Mouse (Mus musculus): Measurements from ENCODE around the gene Homer3. TPM values are rescaled to one million over a fixed set of nuclear protein-coding genes. Genes with fewer than 3 reads are reported as not detected.

Homer3 gene
- polyA plus RNA-seq (2014; fragmentation: Nextera tagmentation; extraction: Ambion mirVana) = 77.7 and 80.4 TPM in 2 replicates

DNA sequence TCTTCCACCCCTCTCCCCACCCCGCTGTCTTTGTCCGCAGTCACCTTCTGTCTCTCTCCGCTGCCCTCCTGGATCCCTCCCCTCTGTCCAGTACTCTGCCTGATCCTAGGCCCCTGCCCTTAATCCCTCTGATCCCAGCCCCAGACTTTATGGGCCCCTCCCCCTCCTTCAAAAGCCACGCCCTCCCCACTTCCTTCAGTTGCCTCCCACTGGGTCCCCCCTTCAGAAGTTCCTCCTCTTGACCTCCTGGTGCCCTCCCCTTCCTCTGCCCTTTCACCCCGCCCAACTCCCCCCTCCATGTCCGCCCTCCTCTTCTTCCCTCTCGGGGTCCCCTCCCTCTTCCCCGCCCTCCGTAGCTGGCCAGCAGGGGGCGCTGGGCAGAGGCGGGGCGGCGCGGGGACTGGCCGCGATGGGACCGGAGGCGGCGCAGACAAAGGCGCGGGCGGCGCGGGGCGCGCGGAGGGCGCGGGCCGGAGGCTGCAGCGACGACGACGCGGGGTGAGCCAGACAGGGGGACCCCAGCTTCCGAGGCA, at the start of gene Homer3:
Homer3 (plus strand) TSS at position 225 of the 533 bp plus-strand sequence.
- H3K4me1 ChIP-seq (ENCODE audit: control insufficient read depth, insufficient read depth, low read length) = 0 out of 2 replicates have a peak, but pooled peaks cover 4% of the 10 kb centered on the region
- DNase-seq (ENCODE audit: low spot score) (peak; percentile 93), ATAC-seq (ENCODE audit: insufficient read depth, low FRiP score, low TSS enrichment) (peak; percentile 86)
- H3K4me2 ChIP-seq (ENCODE audit: low read depth) = peak within 1 kb of the TSS; percentile 75
- H3K4me3 ChIP-seq (ENCODE audit: low read depth, low read length) = peak within 1 kb of the TSS; percentile 93
- 1% methylated on average over 32 of the region's 36 CpGs for WGBS
- H3K36me3 ChIP-seq (ENCODE audit: control insufficient read depth, insufficient read depth, low read length) = peaks cover 27% of the 10 kb centered on the region
- H3K27ac ChIP-seq (ENCODE audit: low read depth, low read length) = peak within 1 kb of the TSS; percentile 70
- peak within 1 kb of the TSS; percentile 98 for H3K9ac ChIP-seq (ENCODE audit: low read length)
- H3K9me3 ChIP-seq (ENCODE audit: control insufficient read depth, low read length) = no peaks in the 10 kb centered on the region; the same call in 1 of the 2 replicates
- no peaks in the 10 kb centered on the region for H3K27me3 ChIP-seq (ENCODE audit: control insufficient read depth, insufficient read depth, low read length)

DNA sequence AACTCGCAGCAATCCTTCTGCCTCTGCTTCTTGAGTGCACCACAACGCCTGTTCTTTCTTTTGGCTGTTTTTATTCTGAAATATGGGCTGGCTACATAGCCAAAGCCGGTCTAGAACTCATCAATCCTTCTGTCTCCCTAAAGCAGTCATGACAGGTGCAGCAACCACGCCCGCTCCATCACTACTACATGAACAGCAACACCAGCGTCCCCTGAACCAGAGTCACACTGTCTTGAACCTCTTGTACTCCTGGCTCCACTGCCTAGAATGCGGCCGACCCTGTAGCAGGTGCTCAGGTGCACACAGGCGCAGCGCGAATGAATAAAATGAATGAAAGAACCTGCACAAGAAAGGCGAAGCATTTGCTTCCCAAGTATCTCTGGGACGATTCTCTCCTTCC, 49.0 kb upstream of the Homer3 start:
- H3K4me1 ChIP-seq (ENCODE audit: control insufficient read depth, insufficient read depth, low read length) = peaks cover 7% of the 10 kb centered on the region; the same call in 1 of the 2 replicates
- H3K27ac ChIP-seq (ENCODE audit: low read depth, low read length) = no peak overlapping the region
- 7% methylated on average over 13 of the region's 13 CpGs for WGBS
- H3K4me2 ChIP-seq (ENCODE audit: low read depth) = peak overlapping the region; percentile 78
- DNase-seq (ENCODE audit: low spot score) (no peak), ATAC-seq (ENCODE audit: insufficient read depth, low FRiP score, low TSS enrichment) (peak; percentile 13; the same call in 1 of the 2 replicates)
- peak overlapping the region; percentile 78 for H3K9ac ChIP-seq (ENCODE audit: low read length)
- H3K4me3 ChIP-seq (ENCODE audit: low read depth, low read length) = peak overlapping the region; percentile 73
- H3K27me3 ChIP-seq (ENCODE audit: control insufficient read depth, insufficient read depth, low read length) = no peaks in the 10 kb centered on the region
- H3K9me3 ChIP-seq (ENCODE audit: control insufficient read depth, low read length) = no peaks in the 10 kb centered on the region
- peaks cover 4% of the 10 kb centered on the region for H3K36me3 ChIP-seq (ENCODE audit: control insufficient read depth, insufficient read depth, low read length)

DNA sequence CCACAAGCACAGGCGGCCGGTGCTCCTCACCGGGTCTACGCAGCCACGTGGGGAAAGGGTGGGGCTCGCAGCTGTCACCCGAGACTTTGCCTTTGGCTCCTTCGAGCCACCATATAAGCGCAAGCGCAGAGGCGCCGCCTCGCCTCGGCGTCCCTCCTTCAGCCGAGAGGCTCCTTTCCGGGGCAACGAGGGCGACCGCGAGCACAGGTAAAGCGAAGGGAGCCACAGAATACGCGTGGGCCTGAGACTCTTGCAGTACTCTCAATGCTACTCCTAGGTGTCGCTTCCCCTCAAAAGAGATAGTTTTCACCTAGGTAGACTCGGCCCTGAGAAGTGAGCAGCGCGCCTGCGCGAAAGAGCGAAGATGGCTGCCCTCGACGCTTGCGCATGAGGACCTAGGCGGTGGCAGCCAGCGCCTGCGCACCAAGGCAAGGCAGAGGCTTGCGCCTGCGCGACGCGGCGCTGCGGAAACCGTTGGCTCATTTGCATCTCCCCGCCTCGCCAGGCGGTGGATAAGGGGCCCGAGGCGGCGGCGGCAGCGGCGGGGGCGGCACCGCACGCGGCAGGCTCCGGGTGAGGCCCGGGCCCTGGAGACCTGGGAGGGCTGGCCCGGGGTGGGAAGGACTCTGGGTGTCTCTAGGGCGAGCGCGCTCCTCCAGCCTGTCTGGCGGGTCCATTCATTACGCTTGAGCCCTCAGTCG, 48.4 kb upstream of the Homer3 start, which contains the start of the genes Sugp2 and Armc6:
Sugp2 (plus strand) TSS at position 147 of the 701 bp plus-strand sequence.
Armc6 (minus strand) TSS at position 387 of the 701 bp plus-strand sequence.
- under 1% methylated on average over 66 of the region's 67 CpGs for WGBS
- Histone ChIP-seq H3K27ac (ENCODE audit: low read depth, low read length) (peak within 1 kb of the TSS; percentile 76), H3K27me3 (ENCODE audit: control insufficient read depth, insufficient read depth, low read length) (no peaks in the 10 kb centered on the region), H3K9me3 (ENCODE audit: control insufficient read depth, low read length) (no peaks in the 10 kb centered on the region), H3K4me2 (ENCODE audit: low read depth) (peak within 1 kb of the TSS; percentile 78), H3K36me3 (ENCODE audit: control insufficient read depth, insufficient read depth, low read length) (peaks cover 4% of the 10 kb centered on the region), H3K4me1 (ENCODE audit: control insufficient read depth, insufficient read depth, low read length) (peaks cover 7% of the 10 kb centered on the region; the same call in 1 of the 2 replicates), H3K4me3 (ENCODE audit: low read depth, low read length) (peak within 1 kb of the TSS; percentile 73), H3K9ac (ENCODE audit: low read length) (peak within 1 kb of the TSS; percentile 78)
- ATAC-seq (ENCODE audit: insufficient read depth, low FRiP score, low TSS enrichment) = peak; percentile 92
- peak; percentile 98 for DNase-seq (ENCODE audit: low spot score)

DNA sequence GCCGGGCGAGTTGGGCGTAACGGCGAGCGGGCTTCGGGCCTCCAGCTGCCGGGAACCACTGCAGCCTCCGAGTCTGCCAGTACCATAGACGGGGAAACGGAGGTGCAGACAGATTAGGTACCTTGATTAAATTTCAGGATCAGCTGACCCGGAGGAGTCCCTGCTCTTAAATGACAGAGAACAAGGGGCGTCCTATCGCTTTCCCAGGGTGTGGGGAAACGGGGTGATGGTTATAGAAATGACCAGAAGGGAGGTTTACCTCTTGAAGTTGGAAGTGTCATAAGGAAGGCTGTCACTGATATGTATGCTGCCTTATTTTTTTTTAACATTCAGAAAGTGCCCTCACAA, 47.9 kb upstream of the Homer3 start:
- Histone ChIP-seq H3K4me1 (ENCODE audit: control insufficient read depth, insufficient read depth, low read length) (peaks cover 7% of the 10 kb centered on the region; the same call in 1 of the 2 replicates), H3K4me3 (ENCODE audit: low read depth, low read length) (peak overlapping the region; percentile 73), H3K9me3 (ENCODE audit: control insufficient read depth, low read length) (no peaks in the 10 kb centered on the region), H3K36me3 (ENCODE audit: control insufficient read depth, insufficient read depth, low read length) (peaks cover 2% of the 10 kb centered on the region), H3K4me2 (ENCODE audit: low read depth) (peak overlapping the region; percentile 78), H3K27me3 (ENCODE audit: control insufficient read depth, insufficient read depth, low read length) (no peaks in the 10 kb centered on the region), H3K9ac (ENCODE audit: low read length) (peak overlapping the region; percentile 78), H3K27ac (ENCODE audit: low read depth, low read length) (peak overlapping the region; percentile 76)
- 0% methylated on average over 15 of the region's 15 CpGs for WGBS
- ATAC-seq (ENCODE audit: insufficient read depth, low FRiP score, low TSS enrichment) (no peak; the same call in 1 of the 2 replicates), DNase-seq (ENCODE audit: low spot score) (no peak)

DNA sequence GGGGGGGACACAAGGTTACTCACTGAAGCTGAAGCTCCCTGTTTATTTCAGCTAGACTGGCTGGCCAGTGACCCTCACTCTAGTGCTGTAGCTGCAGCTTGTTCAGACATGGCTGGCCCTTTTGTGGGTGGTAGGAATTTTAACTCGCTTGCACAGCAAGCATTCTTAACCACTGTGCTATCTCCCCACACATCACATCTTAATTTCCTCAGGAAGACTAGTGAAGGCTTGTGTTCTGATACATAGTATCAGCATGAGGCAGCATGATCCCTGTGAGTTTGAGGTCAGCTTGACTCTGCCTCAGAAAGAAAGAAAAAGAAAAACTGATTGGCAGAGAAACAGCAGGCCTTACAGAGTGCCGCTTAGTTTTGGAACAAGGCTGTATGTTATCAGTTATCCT, 44.8 kb upstream of the Homer3 start:
- peaks cover 10% of the 10 kb centered on the region for H3K36me3 ChIP-seq (ENCODE audit: control insufficient read depth, insufficient read depth, low read length)
- no peaks in the 10 kb centered on the region for H3K9me3 ChIP-seq (ENCODE audit: control insufficient read depth, low read length)
- no peak overlapping the region for H3K9ac ChIP-seq (ENCODE audit: low read length)
- no peak for DNase-seq (ENCODE audit: low spot score)
- peaks cover 7% of the 10 kb centered on the region; the same call in 1 of the 2 replicates for H3K4me1 ChIP-seq (ENCODE audit: control insufficient read depth, insufficient read depth, low read length)
- ATAC-seq (ENCODE audit: insufficient read depth, low FRiP score, low TSS enrichment) = no peak
- H3K27ac ChIP-seq (ENCODE audit: low read depth, low read length) = no peak overlapping the region
- no peak overlapping the region for H3K4me3 ChIP-seq (ENCODE audit: low read depth, low read length)
- no peaks in the 10 kb centered on the region for H3K27me3 ChIP-seq (ENCODE audit: control insufficient read depth, insufficient read depth, low read length)
- WGBS = 90% methylated on average over 2 of the region's 2 CpGs
- no peak overlapping the region for H3K4me2 ChIP-seq (ENCODE audit: low read depth)

DNA sequence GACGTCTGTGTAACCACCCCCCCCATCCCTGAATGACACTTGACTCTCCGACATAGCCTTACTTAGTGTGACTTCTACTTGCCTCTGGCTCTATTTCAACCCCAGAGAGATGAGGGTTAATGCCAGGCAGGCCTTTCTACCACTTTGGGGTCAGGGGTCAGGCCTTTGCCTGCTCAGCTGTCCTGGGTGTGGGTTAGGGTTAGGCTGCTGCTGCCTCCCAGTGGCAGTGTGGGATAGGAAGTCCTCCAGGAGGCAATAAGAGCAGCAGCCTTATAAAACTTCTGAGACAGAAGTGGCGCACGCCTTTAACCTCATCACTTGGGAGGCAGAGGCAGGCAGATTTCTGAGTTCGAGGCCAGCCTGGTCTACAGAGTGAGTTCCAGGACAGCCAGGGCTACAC, 42.0 kb upstream of the Homer3 start:
- peaks cover 16% of the 10 kb centered on the region for H3K36me3 ChIP-seq (ENCODE audit: control insufficient read depth, insufficient read depth, low read length)
- no peaks in the 10 kb centered on the region for H3K4me1 ChIP-seq (ENCODE audit: control insufficient read depth, insufficient read depth, low read length)
- no peak overlapping the region for H3K4me3 ChIP-seq (ENCODE audit: low read depth, low read length)
- DNase-seq (ENCODE audit: low spot score) (no peak), ATAC-seq (ENCODE audit: insufficient read depth, low FRiP score, low TSS enrichment) (no peak)
- H3K9me3 ChIP-seq (ENCODE audit: control insufficient read depth, low read length) = no peaks in the 10 kb centered on the region
- no peak overlapping the region for H3K9ac ChIP-seq (ENCODE audit: low read length)
- no peak overlapping the region for H3K4me2 ChIP-seq (ENCODE audit: low read depth)
- WGBS = 89% methylated on average over 5 of the region's 5 CpGs
- no peaks in the 10 kb centered on the region for H3K27me3 ChIP-seq (ENCODE audit: control insufficient read depth, insufficient read depth, low read length)
- no peak overlapping the region for H3K27ac ChIP-seq (ENCODE audit: low read depth, low read length)

DNA sequence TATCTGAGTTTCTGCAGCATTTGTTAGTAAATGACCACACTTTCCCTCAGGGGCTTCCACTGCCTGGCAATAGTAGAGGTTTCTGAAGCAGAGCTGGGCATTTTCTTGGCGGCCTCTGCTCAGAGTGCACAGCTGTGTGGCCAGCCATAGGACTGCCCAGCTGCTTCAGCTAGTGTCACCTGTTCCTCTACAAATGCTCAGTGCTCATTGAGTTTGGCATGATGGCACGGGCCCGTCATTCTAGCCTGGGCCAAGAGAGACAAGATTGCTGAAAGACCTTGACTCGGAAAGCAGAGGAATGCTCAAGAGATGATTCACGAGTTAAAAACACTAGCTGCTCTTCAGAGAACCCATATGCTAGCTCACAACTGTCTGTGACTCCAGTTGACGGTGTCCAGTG, 36.0 kb upstream of the Homer3 start:
- Histone ChIP-seq H3K4me2 (ENCODE audit: low read depth) (no peak overlapping the region), H3K36me3 (ENCODE audit: control insufficient read depth, insufficient read depth, low read length) (peaks cover 20% of the 10 kb centered on the region), H3K27me3 (ENCODE audit: control insufficient read depth, insufficient read depth, low read length) (no peaks in the 10 kb centered on the region), H3K9ac (ENCODE audit: low read length) (no peak overlapping the region), H3K4me1 (ENCODE audit: control insufficient read depth, insufficient read depth, low read length) (no peaks in the 10 kb centered on the region), H3K4me3 (ENCODE audit: low read depth, low read length) (no peak overlapping the region), H3K27ac (ENCODE audit: low read depth, low read length) (no peak overlapping the region), H3K9me3 (ENCODE audit: control insufficient read depth, low read length) (no peaks in the 10 kb centered on the region)
- 93% methylated on average over 6 of the region's 6 CpGs for WGBS
- ATAC-seq (ENCODE audit: insufficient read depth, low FRiP score, low TSS enrichment) = no peak
- DNase-seq (ENCODE audit: low spot score) = no peak

DNA sequence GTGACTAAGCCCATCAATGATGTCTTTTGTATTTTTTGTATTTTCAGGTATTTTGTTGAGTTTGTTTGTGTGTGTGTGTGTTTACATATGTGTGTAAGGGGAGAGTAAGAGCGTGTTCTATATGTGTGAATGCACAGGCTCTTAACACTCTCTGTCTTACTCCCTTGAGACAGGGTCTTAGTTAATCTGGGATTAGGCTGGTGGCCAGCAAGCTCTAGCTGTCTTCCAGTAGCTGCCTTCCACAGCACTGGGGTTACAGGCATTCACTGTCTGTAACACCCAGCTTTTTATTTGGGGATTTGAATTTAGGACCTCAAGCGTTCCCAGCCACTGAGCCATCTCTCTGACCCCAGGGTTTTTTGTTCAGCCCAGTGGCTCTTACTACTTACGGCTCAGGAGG, 34.8 kb upstream of the Homer3 start:
- H3K27me3 ChIP-seq (ENCODE audit: control insufficient read depth, insufficient read depth, low read length) = no peaks in the 10 kb centered on the region
- no peak overlapping the region for H3K4me3 ChIP-seq (ENCODE audit: low read depth, low read length)
- no peak overlapping the region for H3K4me2 ChIP-seq (ENCODE audit: low read depth)
- H3K27ac ChIP-seq (ENCODE audit: low read depth, low read length) = no peak overlapping the region
- WGBS = 89% methylated on average over 3 of the region's 3 CpGs
- H3K4me1 ChIP-seq (ENCODE audit: control insufficient read depth, insufficient read depth, low read length) = no peaks in the 10 kb centered on the region
- ATAC-seq (ENCODE audit: insufficient read depth, low FRiP score, low TSS enrichment) (no peak), DNase-seq (ENCODE audit: low spot score) (no peak)
- no peak overlapping the region for H3K9ac ChIP-seq (ENCODE audit: low read length)
- H3K36me3 ChIP-seq (ENCODE audit: control insufficient read depth, insufficient read depth, low read length) = peaks cover 16% of the 10 kb centered on the region
- H3K9me3 ChIP-seq (ENCODE audit: control insufficient read depth, low read length) = no peaks in the 10 kb centered on the region

DNA sequence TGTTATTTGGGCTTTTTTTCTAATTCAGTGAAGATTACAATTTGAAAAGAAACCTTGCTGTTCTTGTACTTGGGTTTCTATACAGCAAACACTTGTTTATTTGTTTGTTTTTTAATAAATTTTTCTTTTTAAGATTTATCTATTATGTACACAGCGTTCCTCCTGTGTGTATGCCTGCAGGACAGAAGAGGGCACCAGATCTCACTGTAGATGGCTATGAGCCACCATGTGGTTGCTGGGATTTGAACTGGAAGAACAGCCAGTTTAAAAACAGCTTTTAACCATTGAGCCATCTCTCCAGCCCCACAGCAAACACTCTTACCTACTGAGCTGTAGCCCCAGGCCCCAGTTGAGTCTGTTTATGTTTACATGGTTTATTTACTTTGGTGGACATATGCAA, 28.0 kb upstream of the Homer3 start:
- no peak overlapping the region for H3K4me2 ChIP-seq (ENCODE audit: low read depth)
- DNase-seq (ENCODE audit: low spot score) (no peak), ATAC-seq (ENCODE audit: insufficient read depth, low FRiP score, low TSS enrichment) (no peak)
- H3K27ac ChIP-seq (ENCODE audit: low read depth, low read length) = no peak overlapping the region
- H3K27me3 ChIP-seq (ENCODE audit: control insufficient read depth, insufficient read depth, low read length) = no peaks in the 10 kb centered on the region
- no peak overlapping the region for H3K9ac ChIP-seq (ENCODE audit: low read length)
- no peaks in the 10 kb centered on the region for H3K9me3 ChIP-seq (ENCODE audit: control insufficient read depth, low read length)
- no peaks in the 10 kb centered on the region for H3K4me1 ChIP-seq (ENCODE audit: control insufficient read depth, insufficient read depth, low read length)
- H3K36me3 ChIP-seq (ENCODE audit: control insufficient read depth, insufficient read depth, low read length) = peaks cover 28% of the 10 kb centered on the region
- H3K4me3 ChIP-seq (ENCODE audit: low read depth, low read length) = no peak overlapping the region
- WGBS = 90% methylated on average over 1 of the region's 1 CpGs
